Mouse (Mus musculus) bone marrow macrophage, adult 2 months (primary cell): ENCODE results near the gene Wdr44. TPM values are rescaled to one million over a fixed set of nuclear protein-coding genes. Genes with fewer than 3 reads are reported as not detected.

ENCODE experiments used
- H3K27ac ChIP-seq: 2 replicates; pipeline ENCODE4 v1.5.1; 2012; ENCODE audit warnings: low read depth, low read length; ENCODE audit not compliant: insufficient read depth
- H3K4me1 ChIP-seq: 2 replicates; pipeline ENCODE4 v1.6.1; 2012; ENCODE audit warnings: low read length; ENCODE audit not compliant: control insufficient read depth, insufficient read depth
- H3K4me3 ChIP-seq: 2 replicates; pipeline ENCODE4 v1.5.1; 2012; ENCODE audit warnings: mild to moderate bottlenecking, low read length, moderate library complexity; ENCODE audit not compliant: insufficient read depth
- CTCF ChIP-seq: IDR thresholded peaks from 2 replicates; pipeline ENCODE4 v1.5.1; 2012; ENCODE audit warnings: low read depth, mild to moderate bottlenecking, low read length, moderate library complexity
- POLR2A ChIP-seq: IDR thresholded peaks from 2 replicates; pipeline ENCODE4 v1.6.1; 2012; ENCODE audit warnings: mild to moderate bottlenecking, low read depth, low read length, borderline replicate concordance
- polyA plus RNA-seq: library from polyadenylated mRNA; stranded (reverse); fragments of >200 nt; gene quantifications from 2 replicates; pipeline ENCODE4 v1.2.4, GENCODE M21; 2012; ENCODE audit not compliant: missing spikeins, insufficient read depth, insufficient read length

Gene Wdr44
- polyA plus RNA-seq, 1 experiment = 19.3 TPM

GRCm38 (mm10) chrX:23840921-23841320 is 148.1 kb downstream of the Wdr44 start:
- Histone ChIP-seq H3K4me3 (no peak overlapping the region), H3K4me1 (no peaks in the 10 kb centered on the region), H3K27ac (no peak overlapping the region)
- TF ChIP-seq CTCF = no peak
- no peak for TF ChIP-seq POLR2A

Other genes with a start within 250 kb of the Wdr44 start
- not detected in 2 replicates for gene Gm4907, start 189.5 kb downstream of the Wdr44 start, polyA plus RNA-seq